Mouse (Mus musculus) liver, adult 2 months (tissue): ENCODE data around the gene Sec16b.

Source experiments
- CTCF ChIP-seq: fragments of 200-500 bp; IDR thresholded peaks from 2 replicates; pipeline ENCODE4 v1.5.1; 2011; ENCODE audit warnings: low read depth, low read length, control low read depth
- POLR2A ChIP-seq: fragments of 200-500 bp; IDR thresholded peaks from 2 replicates; pipeline ENCODE4 v1.6.1; 2011; ENCODE audit warnings: low read length, control low read depth; ENCODE audit not compliant: insufficient read depth; ENCODE audit errors: extremely low read depth

DNA sequence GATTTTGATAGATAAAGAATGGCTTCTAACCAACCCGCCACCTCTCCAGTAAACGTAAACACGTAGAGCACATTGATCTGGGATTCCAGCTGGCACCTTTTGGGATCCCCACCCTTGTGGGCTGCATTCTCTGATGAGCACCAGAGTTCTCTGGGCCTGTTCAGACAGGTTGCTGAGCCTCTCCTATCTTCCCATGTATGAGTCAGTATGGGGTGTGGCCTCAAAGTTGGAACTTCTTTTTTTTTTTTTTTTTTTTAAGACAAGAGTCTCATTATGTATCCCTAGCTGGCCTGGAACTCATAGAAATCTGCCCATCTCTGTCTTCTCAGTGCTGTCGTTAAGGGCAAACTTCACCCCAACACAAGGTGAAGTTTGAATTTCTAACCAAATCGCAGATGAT, 46.6 kb upstream of the Sec16b start:
- TF ChIP-seq CTCF (no peak), POLR2A (no peak)
